Mouse (Mus musculus): ENCODE measurements at regions not wholly inside any gene's neighbourhood (a gene's known extent, or its start where the extent isn't known, plus 50 kb on each side); places are given as distances from the start of the nearest gene placed in this dataset.

- no peak for DNase-seq (ENCODE audit: low spot score in 2 of 2)
Measured at GRCm38 (mm10) chr13:102135210-102135609, 367.2 kb upstream of the Pik3r1 start.

DNA sequence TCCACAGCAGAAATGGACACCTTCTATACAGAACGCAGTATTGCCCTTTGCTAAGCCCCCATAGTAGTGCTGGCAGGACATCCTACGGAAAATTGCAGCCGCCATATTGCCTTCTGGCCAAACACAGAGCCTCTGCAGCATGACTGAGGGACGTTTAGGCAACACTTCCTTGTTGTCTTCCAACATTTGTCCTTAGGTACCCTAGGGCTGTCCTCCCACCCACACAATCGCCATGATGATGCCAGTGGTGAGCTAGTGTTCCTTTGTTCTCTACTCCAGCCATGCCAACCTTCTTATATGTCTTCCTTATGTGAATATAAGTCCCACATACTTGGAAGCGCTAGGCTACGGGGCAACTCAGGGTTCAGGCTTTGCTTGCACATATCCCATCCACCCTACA, 375.0 kb upstream of the Pik3r1 start:
- DNase-seq (ENCODE audit: low spot score in 2 of 2): no peak

DNA sequence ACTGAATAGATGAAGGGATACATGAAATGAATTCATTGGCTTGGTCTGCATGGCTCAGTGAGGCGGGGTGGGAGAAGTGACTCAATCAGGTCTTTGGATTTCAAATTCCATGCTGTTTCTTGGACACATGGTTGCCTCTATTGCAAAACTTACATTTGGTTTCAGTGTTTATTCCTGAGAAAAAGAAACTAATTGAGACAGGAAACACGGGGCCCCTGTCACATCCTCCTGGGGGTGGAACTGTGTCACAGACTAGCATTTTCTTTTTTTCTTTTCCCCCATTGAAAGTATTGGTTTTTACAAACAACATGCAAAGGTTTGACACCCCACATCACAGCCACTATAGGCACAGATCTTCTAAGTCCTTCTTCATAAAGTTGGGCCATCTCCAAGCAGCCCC, 375.8 kb upstream of the Pik3r1 start:
- no peak for DNase-seq (ENCODE audit: low spot score in 2 of 2)

- DNase-seq (ENCODE audit: low spot score in 2 of 2): no peak
Measured at GRCm38 (mm10) chr13:102148039-102148438, 380.0 kb upstream of the Pik3r1 start.

- no peak for DNase-seq (ENCODE audit: low spot score in 2 of 2)
Measured at GRCm38 (mm10) chr13:102153785-102154608, 386.0 kb upstream of the Pik3r1 start.

GRCm38 (mm10) chr13:102154609-102154899, 386.5 kb upstream of the Pik3r1 start:
- DNase-seq (ENCODE audit: low spot score in 2 of 2): no peak

DNA sequence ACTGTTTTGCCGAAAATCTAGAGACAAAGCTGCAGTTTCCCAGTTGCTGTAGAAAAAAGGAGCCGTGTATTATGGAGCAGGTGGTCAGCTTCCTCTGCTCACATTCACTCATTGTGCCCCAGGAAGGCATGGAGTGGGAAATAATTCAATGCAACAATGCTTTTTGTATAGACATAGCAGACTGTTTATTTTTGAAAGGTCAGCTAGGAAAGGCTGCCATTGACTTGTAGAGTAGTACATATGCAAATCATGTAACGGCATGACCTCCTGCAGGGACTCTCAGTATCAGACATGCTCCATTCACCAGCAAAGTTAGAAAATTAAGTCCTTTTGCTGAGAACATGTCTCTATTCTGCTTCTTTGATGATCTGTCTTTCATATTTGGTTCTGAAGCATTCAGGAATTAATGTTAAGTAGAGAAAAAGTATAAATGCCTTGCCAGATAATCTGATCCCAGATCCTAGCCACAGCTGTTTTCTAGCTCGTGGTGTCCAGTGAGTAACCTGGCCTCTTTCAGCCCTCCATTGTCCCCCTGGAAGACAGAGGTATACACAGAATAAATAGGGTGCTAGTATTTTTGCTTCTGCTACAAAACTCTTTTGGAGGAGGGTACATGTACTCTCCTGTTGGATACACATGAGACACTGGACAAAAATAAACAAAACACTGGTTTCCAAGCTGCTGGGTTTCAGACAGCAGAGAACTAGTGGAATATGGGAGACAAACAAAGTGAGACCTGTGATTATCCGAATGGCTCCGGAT, 389.5 kb upstream of the Pik3r1 start:
- no peak for DNase-seq (ENCODE audit: low spot score in 2 of 2)

GRCm38 (mm10) chr13:102173382-102174234, 405.6 kb upstream of the Pik3r1 start:
- DNase-seq (ENCODE audit: low spot score in 2 of 2): no peak

GRCm38 (mm10) chr13:102174431-102174830, 406.4 kb upstream of the Pik3r1 start:
- DNase-seq (ENCODE audit: low spot score in 2 of 2): no peak

GRCm38 (mm10) chr13:102174896-102175295, 406.9 kb upstream of the Pik3r1 start:
- no peak for DNase-seq (ENCODE audit: low spot score in 2 of 2)

- no peak for DNase-seq (ENCODE audit: low spot score in 2 of 2)
Measured at GRCm38 (mm10) chr13:102175406-102175805, 407.4 kb upstream of the Pik3r1 start.

DNA sequence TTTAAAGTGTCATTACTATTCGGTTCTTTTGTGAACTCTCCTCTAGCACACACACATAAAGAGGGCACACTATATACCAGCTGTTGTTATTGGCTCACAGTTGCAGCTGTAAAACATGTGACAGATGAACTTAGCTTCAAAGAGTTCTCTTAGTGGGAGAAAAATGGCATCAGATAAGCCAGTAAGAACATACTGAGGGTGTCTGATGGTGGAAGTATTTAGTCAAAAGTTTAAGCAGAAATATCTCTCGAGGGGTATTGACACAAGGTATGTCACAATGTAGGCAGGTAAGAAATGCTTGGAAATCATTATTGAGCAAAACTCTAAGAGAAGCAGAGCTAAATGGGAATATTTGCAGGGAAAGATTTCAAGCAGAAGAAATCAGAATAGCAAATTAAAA, 408.4 kb upstream of the Pik3r1 start:
- DNase-seq (ENCODE audit: low spot score in 2 of 2): no peak

DNA sequence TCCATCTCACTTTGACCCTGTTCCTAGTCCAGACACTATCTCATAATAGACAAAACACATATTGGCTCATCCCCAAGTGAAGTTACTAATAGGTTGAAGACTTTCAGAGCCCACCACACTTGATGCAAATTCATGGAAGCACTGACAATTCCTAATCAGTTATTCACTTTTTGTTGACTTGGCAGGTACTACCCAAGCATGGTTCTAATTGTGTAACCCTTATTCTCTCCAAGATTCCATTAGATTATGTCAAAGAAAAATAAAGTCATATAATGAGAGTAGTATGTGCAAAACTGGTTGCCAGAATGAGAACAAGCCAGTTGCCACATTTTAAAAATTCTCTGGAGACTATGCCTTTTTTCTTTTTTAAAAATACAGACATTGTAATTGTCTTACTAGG, 426.7 kb upstream of the Pik3r1 start:
- DNase-seq (ENCODE audit: low spot score in 2 of 2): no peak

DNA sequence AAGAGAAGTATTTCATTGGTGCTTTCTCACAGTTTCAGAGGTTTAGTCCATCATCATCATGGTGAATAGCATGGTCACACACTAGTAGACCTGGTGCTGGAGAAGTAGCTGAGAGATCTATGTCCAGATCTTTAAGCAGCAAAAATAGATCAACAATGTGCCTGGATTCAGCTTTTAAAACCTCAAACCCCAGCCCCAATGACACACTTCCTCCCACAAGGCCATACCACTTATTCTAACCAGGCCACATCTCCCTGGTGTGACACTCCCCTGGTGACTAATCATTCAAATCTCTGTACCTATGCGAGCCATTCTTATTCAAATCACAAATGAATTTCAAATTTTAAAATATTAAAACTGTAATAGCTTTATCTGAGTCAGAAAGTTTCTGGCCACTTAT, 434.3 kb upstream of the Pik3r1 start:
- no peak for DNase-seq (ENCODE audit: low spot score in 2 of 2)

- DNase-seq (ENCODE audit: low spot score in 2 of 2): no peak
Measured at GRCm38 (mm10) chr13:102218486-102218885, 450.5 kb upstream of the Pik3r1 start.

DNA sequence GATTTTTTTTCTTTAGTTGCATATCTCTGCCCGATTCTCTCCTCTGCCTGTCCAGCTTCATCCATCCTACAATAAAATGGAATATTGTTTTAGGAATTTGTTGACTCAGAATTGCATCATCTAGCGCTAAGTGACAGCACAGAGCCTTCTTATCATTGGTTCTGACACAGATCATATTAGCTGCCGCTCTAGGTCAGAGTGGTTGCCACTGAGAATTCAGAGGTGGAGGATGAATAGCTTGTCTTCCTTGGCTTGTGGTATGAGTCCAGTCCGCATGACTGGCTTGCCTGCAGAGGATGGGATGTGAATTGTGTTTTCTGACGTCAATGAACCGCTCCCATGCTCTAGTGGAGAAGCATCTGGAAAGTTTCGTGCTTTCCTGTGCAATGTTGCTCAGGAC, 462.3 kb upstream of the Cd180 start:
- DNase-seq (ENCODE audit: low spot score in 2 of 2): no peak

DNA sequence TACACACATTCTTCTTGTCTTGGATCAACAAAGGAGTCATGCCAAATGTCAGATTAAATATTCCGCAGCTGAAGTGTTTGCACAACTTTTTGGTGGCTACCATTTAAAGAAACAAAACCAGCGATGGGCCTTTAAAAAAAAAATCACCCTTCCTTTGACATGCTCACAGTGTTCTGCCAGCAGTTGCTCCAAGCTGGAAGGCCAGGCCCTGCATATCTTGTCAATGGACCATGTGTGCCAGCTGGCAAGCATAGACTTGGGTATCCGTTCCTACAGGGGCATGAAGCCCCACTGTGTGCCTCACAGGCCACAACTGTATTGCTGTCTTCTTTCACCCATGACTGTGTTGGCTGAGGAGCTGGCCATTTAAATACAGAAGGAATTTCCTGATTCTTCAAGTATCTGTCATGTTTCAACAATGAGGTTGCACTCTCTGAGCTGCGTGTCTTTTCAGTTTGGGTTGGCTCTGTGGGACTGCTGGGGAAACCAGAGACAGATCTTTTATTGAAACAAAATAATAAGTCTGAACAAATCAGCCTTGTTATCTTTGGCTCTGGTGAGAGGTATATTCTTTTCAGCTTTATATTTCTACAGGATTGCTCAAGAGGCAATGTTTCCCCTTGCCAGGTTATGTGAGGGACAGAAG, 460.9 kb upstream of the Cd180 start:
- no peak for DNase-seq (ENCODE audit: low spot score in 2 of 2)

GRCm38 (mm10) chr13:102250884-102251283, 442.5 kb upstream of the Cd180 start:
- no peak for DNase-seq (ENCODE audit: low spot score in 2 of 2)

DNA sequence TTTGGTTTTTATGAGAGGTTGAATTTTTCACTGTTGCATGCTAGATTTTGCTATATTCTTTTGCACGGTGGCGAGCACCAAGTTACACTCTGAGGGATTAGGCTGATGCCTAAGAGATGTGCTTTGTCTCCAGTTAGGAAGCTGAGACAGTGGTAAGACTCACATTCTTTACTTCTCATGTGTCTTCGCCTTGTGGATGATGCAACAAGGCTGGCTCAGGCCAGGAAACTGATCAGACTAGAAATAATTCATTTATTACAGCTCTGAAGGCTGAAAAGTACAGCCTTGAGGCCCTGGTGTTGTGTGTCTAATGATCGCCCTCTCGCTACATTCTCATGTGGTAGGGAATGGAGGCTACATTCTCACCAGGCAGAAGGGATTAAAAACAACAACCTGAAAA, 441.6 kb upstream of the Cd180 start:
- no peak for DNase-seq (ENCODE audit: low spot score in 2 of 2)

DNA sequence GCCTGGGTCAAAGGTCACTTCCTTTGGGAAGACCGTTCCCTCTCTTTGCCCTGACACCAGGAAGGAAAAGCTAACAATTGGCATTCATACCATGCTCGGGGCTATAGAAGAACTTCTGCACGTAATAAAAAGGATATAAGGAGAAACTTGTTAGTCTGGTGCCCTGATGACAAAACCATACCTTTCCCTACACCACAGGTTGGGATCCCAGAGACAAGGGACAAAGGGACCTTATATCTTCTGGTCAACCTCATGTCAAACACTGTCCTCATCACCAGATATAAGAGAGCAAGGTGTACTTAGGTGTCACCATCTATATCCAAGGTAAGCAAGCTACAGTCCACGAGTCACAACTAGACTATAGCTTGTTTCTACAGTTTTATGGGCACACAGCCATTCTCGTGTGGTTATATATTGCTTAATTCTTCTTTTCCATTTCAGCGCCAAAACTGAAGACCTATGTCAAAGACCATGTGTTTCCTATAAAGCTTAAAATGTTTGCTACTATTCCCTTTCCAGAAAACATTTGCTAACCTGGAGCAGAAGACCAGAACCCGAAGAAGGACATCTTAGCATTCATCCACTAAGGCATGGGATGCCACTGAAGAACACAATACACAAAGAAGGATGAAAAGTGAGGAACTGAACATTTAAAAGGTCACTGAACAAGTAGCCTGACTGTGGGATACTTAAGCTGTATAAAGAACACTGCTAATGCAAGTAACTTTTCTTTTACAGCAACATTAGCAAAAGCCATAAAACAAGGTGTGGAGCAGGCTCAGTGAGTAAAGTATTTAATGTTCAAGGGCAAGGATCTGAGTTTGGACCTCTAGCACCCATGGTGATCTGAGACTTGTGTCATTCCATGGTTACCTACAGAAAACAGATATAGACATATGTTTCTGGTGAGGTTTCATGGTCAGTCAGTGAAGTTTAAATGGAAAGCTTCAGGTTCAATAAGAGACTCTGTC, 437.7 kb upstream of the Cd180 start:
- no peak for DNase-seq (ENCODE audit: low spot score in 2 of 2)

DNA sequence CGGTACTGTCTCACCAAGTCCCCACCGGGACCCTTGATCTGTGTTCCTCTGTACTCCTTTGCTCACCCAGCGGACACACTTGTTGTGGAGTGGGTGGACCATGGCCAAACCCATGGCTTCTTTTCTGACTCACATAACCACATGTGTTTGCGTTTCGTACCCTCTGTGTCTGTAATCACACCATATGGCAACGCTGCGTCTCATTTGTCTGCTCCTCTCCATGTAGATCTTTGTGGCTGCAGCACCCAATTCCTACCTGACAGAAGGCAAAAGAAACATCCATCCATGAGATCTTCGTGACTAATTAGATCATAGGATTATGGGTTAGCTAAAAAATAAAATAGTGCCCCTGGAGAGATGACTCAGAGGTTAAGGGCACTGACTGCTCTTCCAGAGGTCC, 435.2 kb upstream of the Cd180 start:
- no peak for DNase-seq (ENCODE audit: low spot score in 2 of 2)

Data from frontal cortex, postnatal 10 days (tissue).